Mouse (Mus musculus) erythroblast, embryonic 14.5 days (primary cell): Measurements from ENCODE around the gene Apom. TPM values are rescaled to one million over a fixed set of nuclear protein-coding genes. Genes with fewer than 3 reads are reported as not detected.

Experiments
- H3K27me3 ChIP-seq: 2 replicates; pipeline ENCODE4 v1.6.1; 2012; ENCODE audit warnings: inconsistent platforms; ENCODE audit not compliant: control insufficient read depth
- H3K36me3 ChIP-seq: 2 replicates; pipeline ENCODE4 v1.6.1; 2012; ENCODE audit warnings: mild to moderate bottlenecking, inconsistent platforms; ENCODE audit not compliant: control insufficient read depth
- H3K4me1 ChIP-seq: 2 replicates; pipeline ENCODE4 v1.6.1; 2012; ENCODE audit warnings: inconsistent platforms; ENCODE audit not compliant: control insufficient read depth
- H3K4me3 ChIP-seq: replicated peaks from 2 replicates; pipeline ENCODE3; 2012; ENCODE audit warnings: moderate library complexity, mild to moderate bottlenecking, inconsistent platforms
- H3K9me3 ChIP-seq: 2 replicates; pipeline ENCODE4 v1.6.1; 2012; ENCODE audit warnings: low read length, inconsistent platforms, mixed read lengths; ENCODE audit not compliant: control insufficient read depth
- GATA1 ChIP-seq: IDR thresholded peaks from 2 replicates; pipeline ENCODE4 v1.6.1; 2012; ENCODE audit warnings: low read length, inconsistent platforms, mixed read lengths
- TAL1 ChIP-seq: IDR thresholded peaks from 3 replicates; pipeline ENCODE4 v1.6.1; 2012; ENCODE audit warnings: low read length, inconsistent platforms, mixed read lengths
- polyA plus RNA-seq: library from polyadenylated mRNA; stranded (reverse); fragments of >175 nt; gene quantifications from 2 replicates; pipeline ENCODE4 v1.2.3, GENCODE M21; 2012

Gene Apom
- polyA plus RNA-seq, 1 experiment = 0.10 TPM

- H3K27me3 ChIP-seq = peaks cover 2% of the 10 kb centered on the region; the same call in 1 of the 2 replicates
- no peak within 1 kb of the TSS for H3K4me3 ChIP-seq
- no peaks in the 10 kb centered on the region for H3K9me3 ChIP-seq
- peaks cover 33% of the 10 kb centered on the region for H3K4me1 ChIP-seq
- H3K36me3 ChIP-seq = peaks cover 18% of the 10 kb centered on the region
- TF ChIP-seq TAL1 (no peak), GATA1 (no peak)
These were observed 23.8 kb downstream of the Apom start, which contains the start of gene Ly6g5c for GRCm38 (mm10) chr17:35108097-35108496. Gene Ly6g5c, plus strand, starts transcription at chr17:35108279.

GRCm38 (mm10) chr17:35106522-35106921 lies 25.3 kb downstream of the Apom start:
- Histone ChIP-seq H3K27me3 (peaks cover 2% of the 10 kb centered on the region; the same call in 1 of the 2 replicates), H3K36me3 (peaks cover 34% of the 10 kb centered on the region), H3K4me1 (peaks cover 48% of the 10 kb centered on the region), H3K9me3 (no peaks in the 10 kb centered on the region), H3K4me3 (no peak overlapping the region)
- TF ChIP-seq GATA1 = no peak
- TF ChIP-seq TAL1 = no peak

GRCm38 (mm10) chr17:35105740-35106389 lies 26.0 kb downstream of the Apom start:
- peaks cover 50% of the 10 kb centered on the region for H3K4me1 ChIP-seq
- H3K9me3 ChIP-seq = no peaks in the 10 kb centered on the region
- H3K27me3 ChIP-seq = peaks cover 2% of the 10 kb centered on the region; the same call in 1 of the 2 replicates
- H3K4me3 ChIP-seq = no peak overlapping the region
- no peak for TF ChIP-seq GATA1
- no peak for TF ChIP-seq TAL1
- peaks cover 41% of the 10 kb centered on the region for H3K36me3 ChIP-seq

- H3K36me3 ChIP-seq = peaks cover 52% of the 10 kb centered on the region
- H3K27me3 ChIP-seq = no peaks in the 10 kb centered on the region
- peaks cover 58% of the 10 kb centered on the region for H3K4me1 ChIP-seq
- H3K4me3 ChIP-seq = peak overlapping the region; percentile 5
- no peaks in the 10 kb centered on the region for H3K9me3 ChIP-seq
- TF ChIP-seq TAL1 (peak; percentile 83), GATA1 (peak; percentile 73)
These were observed 27.1 kb downstream of the Apom start for GRCm38 (mm10) chr17:35104754-35105153.

DNA sequence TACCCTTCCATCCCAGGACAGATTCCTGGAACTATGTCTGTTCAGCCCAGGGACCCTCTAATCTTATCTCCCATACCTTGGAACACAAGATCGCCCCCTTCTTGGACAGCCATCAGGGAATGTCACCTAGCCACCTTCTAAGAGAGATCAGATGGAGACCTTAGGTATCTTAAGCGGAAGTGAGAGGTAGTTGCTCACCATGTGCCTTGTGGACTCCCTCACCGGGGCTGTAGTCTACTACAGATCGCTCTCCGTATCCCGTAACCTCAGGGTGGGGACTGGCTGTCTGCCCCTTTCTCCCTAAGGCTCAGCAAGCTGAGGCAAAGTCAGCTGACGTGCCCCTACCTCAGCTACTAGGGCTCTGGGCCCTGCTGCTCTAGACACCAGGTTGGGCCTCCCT lies 27.8 kb downstream of the Apom start:
- peaks cover 59% of the 10 kb centered on the region for H3K36me3 ChIP-seq
- H3K4me1 ChIP-seq = peaks cover 58% of the 10 kb centered on the region
- no peaks in the 10 kb centered on the region for H3K27me3 ChIP-seq
- H3K9me3 ChIP-seq = no peaks in the 10 kb centered on the region
- TF ChIP-seq GATA1 (no peak), TAL1 (no peak)
- peak overlapping the region; percentile 23 for H3K4me3 ChIP-seq

DNA sequence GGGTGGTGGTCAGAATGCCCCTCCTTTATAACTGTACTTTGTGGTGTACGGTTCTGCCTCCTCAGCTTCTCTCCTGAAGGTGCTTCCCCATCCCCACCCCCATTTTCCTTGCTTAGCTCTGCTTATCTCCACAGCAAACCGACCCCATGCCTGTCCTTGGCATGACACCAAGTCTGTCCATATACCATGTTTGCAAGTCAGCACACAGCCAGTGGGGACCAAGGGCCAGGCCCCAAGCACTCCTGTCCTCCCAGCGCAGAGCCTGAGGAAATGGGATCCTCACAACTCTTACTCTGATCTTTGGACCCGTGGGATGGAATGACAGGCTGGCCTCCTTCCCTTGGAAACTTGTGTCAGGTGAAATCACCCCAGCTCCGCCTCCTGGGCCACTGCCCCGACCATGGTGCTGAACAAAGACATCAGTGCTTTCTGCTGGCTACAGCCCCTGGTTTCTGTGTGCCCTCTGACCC lies 28.6 kb downstream of the Apom start:
- Histone ChIP-seq H3K9me3 (no peaks in the 10 kb centered on the region), H3K4me3 (no peak overlapping the region), H3K4me1 (peaks cover 61% of the 10 kb centered on the region), H3K27me3 (no peaks in the 10 kb centered on the region), H3K36me3 (peaks cover 67% of the 10 kb centered on the region)
- no peak for TF ChIP-seq GATA1
- no peak for TF ChIP-seq TAL1

DNA sequence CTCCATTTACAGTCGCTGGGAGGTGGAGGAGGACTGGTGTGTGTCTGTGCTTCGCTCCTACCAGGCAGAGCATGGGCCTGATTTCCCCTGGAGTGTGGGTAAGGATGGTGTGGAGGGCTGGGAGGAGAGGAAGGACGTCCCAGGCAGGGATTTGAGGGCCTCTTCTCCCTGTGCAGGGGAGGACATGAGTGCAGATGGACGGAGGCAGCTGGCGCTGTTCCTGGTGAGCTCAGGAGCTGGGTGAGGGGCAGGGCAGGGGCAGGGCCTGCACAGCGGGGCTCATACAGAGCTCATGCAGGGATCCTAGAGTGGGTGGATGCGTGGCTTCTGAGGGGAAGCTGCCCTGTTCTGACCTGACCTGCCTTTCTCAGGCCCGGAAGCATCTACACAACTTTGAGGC lies 29.6 kb downstream of the Apom start:
- peaks cover 76% of the 10 kb centered on the region for H3K36me3 ChIP-seq
- H3K9me3 ChIP-seq = no peaks in the 10 kb centered on the region
- no peak overlapping the region for H3K4me3 ChIP-seq
- peaks cover 63% of the 10 kb centered on the region for H3K4me1 ChIP-seq
- no peaks in the 10 kb centered on the region for H3K27me3 ChIP-seq
- TF ChIP-seq TAL1 = no peak
- TF ChIP-seq GATA1 = no peak

DNA sequence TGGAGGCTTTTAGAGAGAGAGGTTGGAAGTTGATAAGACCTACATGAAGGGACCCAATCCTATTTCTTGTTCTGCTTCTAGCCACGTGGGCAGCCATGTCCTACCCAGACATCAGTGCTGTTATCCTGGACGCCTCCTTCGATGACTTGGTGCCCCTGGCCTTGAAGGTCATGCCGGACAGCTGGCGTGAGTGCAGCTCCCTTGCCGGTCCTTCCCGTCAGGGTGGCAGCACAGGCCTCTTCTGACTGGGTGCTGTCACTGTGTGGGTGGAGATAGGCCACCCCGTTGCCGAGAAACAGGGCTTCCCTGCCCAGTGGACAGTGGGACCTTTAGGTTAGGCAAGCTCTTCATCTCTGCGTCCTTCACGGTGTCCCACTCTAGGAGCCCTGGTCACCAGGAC lies 30.7 kb downstream of the Apom start:
- Histone ChIP-seq H3K4me1 (peaks cover 72% of the 10 kb centered on the region), H3K36me3 (peaks cover 88% of the 10 kb centered on the region), H3K27me3 (no peaks in the 10 kb centered on the region), H3K9me3 (no peaks in the 10 kb centered on the region), H3K4me3 (no peak overlapping the region)
- no peak for TF ChIP-seq GATA1
- TF ChIP-seq TAL1 = no peak

DNA sequence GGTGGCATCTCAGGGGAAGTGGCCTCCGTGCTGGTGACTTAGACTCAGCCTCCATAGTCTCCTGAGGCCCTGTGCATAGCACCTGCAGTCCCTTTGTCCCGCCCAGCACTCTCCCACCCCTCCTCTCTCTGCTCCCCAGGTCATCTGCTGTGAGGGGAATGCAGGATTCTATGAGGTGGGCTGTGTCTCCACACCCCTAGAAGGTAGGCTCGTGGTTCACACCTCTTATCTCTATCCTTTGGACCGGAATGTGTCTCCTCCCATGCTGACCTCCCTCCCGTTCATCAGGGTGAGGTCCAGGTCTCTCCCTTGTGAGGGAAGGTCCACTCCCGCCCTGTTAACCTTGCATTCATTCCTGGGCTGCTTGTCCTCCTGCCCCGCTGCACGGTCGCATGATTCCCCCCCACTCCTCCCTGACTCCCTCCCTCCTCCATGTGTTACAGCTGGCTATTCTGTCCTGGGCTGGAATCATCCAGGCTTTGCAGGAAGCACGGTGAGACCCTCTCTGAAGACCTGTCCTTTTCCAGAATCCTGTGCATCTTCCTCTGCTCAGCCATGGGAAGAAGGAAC lies 31.6 kb downstream of the Apom start:
- Histone ChIP-seq H3K4me1 (peaks cover 65% of the 10 kb centered on the region), H3K27me3 (no peaks in the 10 kb centered on the region), H3K4me3 (no peak overlapping the region), H3K36me3 (peaks cover 96% of the 10 kb centered on the region), H3K9me3 (no peaks in the 10 kb centered on the region)
- TF ChIP-seq GATA1 (no peak), TAL1 (no peak)
